Mouse (Mus musculus) right cerebral cortex, adult 2 months (tissue): Measurements from ENCODE around the gene Tmem56.

ENCODE experiments used
- DNase-seq, 2 experiments: peaks; one replicate each; pipeline ENCODE4 v3.0.0; 2021 to 2022; ENCODE audit warnings: low spot score in 2 of 2

Tmem56 gene

DNA sequence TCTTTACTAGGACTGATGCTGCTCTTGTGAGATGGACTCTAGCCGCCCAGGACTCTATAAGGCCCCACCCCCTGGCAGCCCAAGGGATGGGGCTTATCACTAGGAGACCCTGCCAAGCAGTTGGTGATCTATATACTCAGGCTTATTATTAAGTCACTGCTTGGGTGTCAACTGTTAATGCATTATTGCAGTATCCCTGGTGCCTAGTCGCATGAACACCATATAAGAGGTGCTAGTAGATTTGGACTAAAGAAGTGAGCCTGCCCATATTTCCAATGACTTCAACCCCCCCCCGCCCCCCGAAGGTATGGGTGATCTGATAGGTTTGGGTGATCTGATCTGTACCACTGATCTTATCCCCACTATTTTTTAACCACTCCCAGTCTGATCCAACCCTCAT is at the start of gene Tmem56:
Gene Tmem56, minus strand, starts transcription at position 101 of the 400 bp plus-strand sequence.
- DNase-seq = no peak

DNA sequence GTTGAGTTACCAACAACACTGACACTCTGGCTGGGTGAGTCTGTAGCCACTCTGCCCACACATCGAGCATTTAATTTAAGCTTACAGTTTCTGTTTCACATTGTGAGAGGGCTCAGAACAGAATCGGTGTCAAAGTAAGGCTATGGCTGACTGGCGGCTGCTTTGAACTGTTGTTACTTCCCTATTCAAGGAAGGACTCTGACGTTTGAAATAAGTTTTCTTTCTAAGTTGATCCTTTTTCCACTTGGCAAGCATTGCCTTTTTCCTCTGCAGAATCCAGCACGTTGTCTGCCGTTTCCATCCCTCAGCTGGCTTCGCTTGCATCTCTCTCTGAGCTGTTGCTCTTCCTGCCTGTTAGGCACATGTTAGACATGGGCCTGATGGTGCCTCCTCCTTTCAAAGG is 47.3 kb upstream of the Tmem56 start:
- no peak for DNase-seq

DNA sequence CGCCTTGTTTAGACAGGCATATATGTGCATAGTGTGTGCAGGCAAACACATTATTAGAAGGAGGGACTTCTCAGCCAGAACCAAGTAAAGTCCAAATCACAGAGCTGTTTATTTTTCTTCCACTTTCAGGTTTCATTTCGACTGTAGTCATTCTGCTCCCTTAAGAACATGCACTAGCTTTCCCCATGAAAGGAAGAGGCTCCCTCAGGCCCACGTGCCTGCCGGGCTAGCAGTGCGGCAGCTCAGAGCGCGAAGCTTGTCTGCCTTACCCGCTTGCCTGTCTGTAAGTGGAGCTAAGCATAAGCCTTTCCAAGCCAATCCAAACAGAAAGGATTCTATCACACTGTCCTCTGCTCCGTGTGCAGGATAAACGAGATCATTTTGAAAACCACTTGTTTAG is 46.7 kb upstream of the Tmem56 start:
- DNase-seq = no peak

DNA sequence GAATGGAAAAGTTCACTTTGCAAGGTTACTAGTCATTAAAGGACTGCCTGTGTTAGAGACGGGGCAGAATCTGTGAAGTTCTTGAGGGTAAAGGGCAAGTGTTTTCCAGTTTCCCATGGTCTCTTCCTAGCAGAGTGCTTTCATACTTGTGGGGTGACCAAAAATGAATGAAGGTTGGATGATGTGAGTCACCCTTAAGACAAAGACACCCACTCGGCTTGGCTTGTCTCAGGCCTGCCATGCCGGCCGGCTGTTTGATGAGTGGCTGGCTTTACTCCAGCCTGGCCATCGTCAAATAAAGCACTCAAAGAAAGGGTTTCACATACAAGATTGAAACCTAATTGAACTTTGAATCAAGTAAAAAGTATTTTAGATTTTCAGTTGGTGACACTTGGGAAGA is 44.5 kb upstream of the Tmem56 start:
- DNase-seq = no peak

DNA sequence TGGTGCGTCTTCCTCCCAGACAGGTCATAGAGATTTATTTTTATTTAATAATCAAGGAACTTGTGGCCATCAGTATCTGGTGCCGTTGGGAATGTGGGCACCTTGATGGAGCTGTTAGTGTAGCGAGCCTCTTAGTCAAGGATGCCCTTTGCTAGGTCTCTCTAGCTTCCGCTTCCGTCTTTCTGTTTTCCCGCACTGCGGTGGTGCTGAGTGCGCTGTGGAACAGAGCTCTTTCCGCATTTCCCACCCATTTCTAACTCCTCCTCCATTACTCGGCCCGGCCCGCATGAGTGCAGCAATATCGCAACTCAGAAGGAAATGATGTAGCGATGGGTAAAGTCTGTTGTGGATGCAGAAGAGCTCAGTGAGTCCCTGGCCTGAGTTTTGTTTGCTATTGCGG is 40.5 kb upstream of the Tmem56 start:
- DNase-seq = no peak

DNA sequence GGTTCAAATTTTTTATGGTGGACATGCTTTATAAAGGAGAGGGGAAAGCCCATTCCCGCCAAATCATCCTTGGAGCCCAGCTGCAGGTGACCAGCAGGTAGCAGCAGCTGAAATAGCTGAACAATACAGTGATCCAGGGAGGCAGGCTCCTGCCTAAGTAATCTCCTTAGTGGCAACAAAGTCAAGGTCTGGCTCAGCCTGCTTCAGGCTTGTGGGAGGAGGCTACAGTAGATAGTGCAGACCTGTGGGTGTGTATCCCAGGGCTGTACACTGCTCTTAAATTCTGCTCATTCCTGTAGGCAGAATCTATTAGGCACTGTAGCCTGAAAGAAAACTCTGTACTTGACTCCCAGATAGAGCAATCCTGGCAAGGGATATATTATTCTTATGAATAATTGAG is 38.0 kb upstream of the Tmem56 start:
- no peak for DNase-seq

DNA sequence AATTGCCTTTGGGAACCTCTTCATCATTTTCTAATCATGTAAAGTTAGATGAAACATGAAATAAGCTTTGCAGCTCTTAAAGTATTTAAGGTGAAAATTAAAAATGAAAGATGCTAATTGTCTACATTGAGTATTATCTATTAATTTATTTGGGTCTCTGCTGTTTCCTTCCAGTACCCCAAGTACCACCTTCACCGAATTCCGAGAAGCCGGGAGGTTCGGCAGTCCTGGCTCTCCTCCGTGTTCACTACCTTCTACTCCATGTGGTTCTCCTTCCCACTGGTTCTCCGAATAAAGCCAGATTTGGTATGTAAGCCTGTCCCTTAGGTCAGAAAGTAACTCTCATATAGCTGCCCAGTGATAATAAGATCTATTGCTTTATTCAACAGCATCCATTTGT is 37.0 kb upstream of the Tmem56 start:
- DNase-seq = no peak

DNA sequence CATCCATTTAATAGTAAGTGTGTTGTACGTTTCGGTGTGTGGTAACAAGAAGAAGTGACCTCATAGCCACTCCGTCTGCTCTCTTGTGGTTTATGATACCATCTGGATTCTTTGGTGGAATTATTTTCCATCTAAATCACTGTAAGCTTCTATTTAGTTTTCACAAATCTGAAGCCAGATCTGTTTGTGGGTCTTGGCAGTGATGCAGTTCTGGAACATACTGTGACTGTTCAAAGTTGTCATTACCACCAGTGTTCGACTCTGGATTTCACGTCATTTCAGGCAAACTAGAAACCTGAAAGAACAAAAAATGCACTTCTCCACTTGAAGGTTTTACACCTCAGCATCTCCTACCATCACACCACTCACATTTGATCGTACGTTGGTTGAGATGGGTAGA is 32.6 kb upstream of the Tmem56 start:
- DNase-seq = no peak

DNA sequence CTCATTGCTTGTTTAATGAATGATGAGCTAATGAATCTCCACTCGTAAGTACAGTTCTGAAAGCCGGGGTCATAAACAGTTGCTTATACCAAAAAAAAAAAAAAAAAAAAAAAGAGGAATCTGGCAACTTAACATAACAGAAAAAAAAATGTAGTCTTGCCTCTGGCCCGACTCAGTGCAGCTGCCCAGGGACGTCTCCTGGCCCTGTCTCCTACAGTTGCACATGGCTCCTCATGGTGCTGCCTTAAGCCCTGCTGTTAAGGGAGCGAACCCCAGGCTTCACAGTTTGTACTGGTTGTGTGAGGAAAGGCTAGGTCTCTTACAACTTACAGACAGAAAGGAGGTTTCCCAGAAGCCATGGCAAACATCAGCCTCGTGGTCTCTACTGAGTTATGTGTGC is 31.3 kb upstream of the Tmem56 start:
- DNase-seq = no peak

DNA sequence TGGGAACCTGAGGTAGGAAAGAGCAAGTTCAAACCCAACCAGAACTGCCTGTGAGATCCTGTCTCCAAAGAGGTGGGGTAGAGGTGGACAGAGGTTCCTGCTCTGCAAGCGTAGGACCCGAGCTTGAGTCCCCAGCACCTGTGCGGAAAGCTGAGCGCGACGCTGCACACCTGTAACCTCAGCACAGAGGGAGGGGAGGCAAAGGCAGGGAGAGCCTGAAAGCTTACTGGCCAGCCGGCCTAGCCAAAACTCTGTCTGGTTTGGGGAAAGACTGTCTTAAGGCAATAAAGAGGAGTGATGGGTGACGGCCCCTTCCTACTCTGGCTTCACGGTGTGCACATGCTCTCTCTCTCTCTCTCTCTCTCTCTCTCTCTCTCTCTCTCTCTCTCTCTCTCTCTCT is 30.1 kb upstream of the Tmem56 start:
- DNase-seq = no peak

DNA sequence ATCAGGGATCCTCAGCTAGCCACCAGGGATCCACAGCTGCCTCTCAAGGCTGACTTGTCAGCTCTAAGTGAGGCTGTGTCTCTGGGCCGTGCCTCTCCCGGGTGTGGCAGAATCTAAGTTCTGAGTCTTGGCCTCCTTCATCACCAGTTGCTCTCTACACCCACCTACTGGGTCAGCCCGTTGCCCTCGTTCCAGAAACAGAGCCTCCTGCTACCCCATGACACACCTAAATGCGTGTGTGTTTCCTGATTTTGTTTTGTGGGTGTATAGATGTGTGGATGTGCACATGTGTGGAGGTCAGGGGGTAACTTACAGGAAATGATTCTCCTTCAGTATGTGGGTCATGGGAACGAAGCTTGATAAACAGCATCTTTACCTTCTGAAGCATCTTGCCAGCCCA is 29.5 kb upstream of the Tmem56 start:
- no peak for DNase-seq

DNA sequence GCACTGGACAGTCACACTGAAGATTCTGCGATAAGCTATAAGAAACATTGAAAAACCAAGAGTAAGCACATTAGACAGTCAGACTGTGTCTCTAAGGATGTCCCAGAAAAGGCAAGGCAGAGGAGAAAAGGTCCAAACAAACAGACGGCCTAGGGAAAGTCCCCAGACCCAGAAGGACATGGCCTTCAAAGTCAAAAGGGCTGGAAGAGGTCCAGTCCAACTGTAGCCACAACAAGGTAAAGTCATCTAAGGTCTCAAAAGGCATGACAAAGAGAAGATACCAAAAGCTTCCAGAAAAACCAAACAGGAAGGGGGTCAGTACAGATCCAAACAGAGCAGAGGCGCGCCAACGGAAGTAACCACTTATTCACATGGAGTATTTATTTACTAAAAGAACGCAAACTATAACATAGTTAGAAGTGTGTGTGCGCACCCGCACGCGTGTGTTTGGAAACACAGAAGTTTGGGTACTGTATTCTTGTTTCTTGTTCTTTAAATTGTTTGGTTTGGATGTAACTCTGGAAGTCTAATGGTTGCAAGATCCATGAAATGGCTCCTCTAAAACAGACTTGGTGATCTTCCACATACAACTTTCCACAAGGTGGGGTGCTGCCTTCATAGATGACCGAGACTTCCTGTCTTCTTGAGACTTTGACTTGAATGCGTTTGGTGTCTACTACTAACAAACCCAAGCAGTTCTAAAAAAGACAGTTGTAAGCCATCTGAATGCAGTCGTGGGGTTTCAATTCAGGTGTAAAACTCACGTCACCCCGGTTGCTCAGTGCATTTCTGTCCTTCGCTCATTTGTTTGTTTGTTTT is 27.2 kb upstream of the Tmem56 start:
- no peak for DNase-seq

DNA sequence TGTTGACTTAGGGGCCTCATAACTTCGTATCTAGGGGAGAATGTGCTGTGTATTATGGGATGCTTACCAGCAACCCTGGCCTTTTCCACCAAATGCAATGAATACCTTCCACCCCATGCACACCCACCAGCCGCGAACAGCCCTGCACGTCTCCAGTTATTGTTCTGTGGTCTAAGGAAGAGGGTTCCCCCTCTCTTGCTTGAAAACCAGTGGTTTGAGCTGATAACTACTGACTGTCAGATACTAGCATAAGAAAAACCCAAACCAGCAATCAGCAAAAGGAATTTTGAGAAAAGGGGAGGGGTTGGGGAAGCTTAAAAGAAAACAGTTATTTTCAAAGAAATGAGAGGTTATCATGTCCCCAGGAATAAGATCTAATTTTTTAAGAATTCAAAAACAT is 26.5 kb upstream of the Tmem56 start:
- DNase-seq = no peak

DNA sequence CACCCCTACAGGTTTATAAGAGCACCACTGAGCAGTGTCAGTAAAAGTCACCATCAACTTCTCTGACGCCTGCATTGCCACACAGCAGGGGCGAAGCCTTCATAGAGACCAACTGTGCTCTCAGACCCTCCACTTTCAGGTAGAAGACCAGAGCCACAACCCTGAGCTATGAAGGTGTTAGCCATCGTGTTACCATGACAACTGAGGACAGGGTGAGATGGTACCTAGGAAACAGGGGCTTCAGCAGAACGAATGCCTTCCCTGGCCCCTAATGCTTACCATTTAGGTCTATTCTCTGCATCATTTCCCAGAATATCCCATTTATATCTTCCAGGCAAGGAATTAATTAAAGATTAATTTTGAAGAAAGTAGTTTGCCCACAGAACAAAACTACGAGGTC is 26.0 kb upstream of the Tmem56 start:
- no peak for DNase-seq

DNA sequence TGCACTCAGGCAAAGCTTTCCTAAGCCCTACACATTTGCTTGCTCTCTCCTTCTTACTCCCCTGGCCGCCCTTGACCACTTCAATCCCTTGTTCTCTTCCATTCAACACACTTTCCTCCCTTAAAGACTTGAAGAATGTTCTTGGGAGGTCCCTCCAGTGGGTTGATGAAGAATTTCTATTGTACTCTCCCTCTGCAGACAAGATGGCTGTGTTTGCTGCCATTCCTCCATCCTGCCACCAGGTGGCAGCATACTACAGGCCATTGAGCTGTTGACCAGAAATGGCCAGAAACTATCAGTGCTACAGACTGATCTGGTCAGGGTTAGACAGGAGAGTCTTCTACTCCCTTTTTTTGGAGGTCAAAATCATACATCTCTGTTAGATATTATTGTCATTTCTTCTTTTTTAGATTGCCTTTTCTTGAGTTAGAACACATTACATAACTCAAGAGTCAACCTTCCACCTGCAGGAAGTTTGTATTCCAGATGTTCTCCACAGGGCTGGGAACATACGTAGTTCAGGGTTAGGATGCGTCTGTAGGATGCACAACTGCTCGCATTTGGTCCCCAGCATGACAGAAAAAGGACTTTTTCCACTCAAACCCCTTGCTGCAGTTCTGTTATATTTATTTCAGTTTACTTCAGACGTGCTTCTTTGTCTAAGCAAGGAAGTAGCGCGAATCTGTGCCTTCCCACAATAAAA is 24.8 kb upstream of the Tmem56 start:
- peak; percentile 81 to 85 for DNase-seq

DNA sequence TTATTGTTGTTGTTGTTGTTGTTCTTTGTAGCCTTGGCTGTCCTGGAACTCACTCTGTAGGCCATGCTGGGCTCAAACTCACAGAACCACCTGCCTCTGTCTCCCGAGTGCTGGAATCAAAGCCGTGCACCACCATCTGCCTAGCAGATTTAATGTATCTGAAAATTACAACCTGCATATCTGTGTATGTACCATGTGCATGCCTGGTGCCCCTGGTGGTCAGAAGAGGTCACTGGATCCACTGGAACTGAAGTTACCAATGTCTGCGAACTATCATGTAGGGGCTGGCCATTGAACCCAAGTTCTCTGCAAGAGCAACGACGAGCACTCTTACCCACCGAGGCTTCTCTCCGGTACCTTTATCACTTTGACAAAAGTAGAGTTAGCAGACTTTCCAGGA is 23.7 kb upstream of the Tmem56 start:
- no peak for DNase-seq

DNA sequence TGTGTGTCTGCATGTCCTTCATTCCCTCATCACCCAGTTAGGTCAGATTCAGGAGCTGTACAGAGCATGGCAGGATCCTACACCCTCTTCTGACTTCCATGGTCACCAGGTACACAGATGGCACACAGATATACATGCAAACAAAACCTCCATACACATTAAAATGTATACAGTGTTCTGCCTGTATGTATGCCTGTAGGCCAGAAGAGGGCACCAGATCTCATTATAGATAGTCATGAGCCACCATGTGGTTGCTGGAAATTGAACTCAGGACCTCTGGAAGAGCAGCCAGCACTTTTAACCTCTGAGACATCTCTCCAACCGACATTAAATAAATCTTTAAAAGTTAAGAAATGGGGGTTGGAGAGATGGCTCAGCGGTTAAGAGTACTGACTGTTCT is 11.3 kb upstream of the Tmem56 start:
- DNase-seq = no peak

DNA sequence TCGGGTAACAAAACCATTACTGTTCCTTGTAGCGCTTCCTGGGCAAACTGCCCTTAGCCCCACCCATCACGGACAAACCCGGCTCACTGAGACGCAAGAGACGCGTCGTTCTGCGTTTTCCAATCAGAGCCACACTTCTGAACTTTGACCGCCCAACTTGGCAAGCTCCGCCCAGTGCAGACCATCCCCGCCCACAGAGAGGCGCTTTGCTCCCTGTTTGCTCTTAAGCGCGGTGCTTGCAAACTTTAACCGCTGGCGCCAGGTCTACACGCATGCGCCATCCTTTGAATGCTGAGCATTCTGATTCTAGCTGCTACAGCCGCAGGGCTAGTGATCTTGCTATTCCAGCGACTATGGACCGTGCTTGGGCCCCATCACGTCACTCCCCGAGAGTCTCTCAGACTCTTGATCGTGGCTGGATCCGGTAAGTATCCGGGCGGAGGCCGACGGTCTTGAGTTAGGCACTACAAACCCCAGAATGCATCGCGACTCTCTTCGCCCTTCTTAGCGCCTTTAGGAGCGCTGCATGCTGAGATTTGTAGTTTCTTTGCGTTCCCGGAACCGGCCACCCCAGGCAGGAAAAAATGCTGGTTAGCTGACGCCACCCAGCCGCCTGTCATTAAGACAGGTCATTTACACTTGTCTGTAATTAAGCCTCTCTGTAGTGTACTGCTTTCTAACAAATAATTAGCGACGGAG is 8.8 kb upstream of the Tmem56 start, which contains the start of gene Alg14:
Gene Alg14, plus strand, starts transcription at position 214 of the 699 bp plus-strand sequence.
- peak; percentile 97 to 98 for DNase-seq

DNA sequence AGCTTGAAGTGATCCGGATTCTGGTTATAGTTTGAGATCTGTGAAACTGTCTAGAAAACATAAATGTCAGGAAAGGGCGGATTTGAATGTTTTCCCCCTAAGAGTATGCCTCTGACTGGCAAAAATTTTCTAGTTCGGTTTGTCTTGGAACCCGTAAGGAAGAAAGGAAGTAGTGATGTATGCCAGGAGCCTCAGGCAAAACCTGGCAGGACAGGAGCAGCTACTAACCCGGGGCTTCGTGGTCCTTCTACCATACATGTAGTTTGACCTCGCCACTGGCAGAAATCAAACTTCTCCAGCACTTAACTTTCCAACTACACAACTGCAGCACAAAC is 8.3 kb upstream of the Tmem56 start:
- no peak for DNase-seq

DNA sequence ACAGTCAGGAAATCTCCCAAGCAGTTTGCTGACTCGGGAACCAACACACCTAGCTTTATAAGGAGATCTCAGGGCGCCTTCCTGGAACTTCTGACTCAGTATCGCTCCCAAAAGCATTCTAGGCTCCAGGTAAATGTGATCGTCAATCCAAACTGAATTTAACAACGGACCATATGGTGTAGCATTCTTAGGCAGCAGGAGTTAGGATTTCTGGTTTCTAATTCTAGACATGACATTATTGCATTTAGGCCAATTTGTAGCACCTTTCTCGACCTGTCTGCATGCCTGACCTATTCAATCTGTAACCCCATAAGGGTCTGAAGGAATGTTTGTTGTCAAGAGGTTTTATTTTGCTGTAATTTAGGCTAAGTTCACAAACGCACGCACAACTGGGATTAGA is 7.8 kb upstream of the Tmem56 start:
- DNase-seq = no peak

DNA sequence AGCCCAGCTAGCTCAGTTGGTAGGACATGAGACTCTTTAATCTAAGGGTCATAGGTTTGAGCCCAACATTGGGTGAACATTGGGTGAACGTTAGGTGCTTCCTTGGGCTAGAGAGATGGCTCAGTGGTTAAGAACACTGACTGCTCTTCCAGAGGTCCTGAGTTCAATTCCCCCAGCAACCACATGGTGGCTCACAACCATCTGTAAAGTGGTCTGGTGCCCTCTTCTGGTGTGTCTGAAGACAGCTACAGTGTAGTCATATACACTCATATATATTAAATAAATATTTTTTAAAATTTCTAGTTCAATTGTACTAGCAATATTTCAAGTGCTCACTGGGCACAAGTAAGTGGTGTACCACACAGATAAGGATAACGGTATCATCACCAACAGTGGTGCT is 4.3 kb upstream of the Tmem56 start:
- no peak for DNase-seq

DNA sequence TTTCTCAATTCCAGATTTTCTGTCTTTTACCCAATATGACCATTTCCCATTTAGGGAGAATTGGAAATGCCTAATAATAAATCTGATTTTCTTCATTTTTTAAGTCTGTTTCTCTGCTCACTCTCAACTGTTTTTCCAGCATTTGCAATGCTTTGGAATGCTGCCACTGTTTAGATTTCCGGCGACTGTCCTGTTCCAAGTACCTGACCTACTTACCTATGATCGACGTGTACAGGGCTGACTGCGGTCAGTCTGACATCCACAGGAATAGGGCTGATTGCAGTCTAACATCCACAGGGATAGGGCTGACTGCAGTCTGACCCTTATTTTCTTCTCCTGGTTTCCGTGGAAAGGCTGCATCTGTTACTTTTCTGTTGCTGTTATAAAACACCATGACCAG is 2.3 kb upstream of the Tmem56 start:
- no peak for DNase-seq

DNA sequence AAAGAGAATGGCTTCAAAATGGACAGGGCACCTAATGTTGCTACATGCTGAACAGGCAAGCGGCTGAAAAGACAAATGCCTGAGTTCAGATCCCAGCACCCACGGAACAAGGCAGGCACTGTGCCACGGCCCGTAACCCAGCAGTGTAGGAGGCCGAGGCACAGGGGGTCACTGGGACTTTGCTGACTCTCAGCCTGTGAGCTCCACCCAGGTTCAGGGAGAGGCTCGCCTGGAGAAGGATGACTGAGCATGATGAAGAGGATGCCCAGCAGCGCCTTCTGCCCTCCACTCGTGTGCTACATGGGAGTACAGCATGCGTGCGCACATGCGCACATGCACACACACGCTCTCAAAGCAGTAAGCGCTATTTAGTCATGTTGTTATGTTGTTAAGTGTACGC is 3.2 kb downstream of the Tmem56 start:
- no peak for DNase-seq
